Mouse (Mus musculus): ENCODE measurements around the gene Gramd4.

GRCm38 (mm10) chr15:86117115-86118100 is 59.9 kb downstream of the Gramd4 start:
- TF ChIP-seq CTCF (IDR thresholded peaks at IDR 0.05; ENCODE audit: control insufficient read depth, insufficient read depth, insufficient read length), result no peak
- TF ChIP-seq FOSL1 (IDR thresholded peaks at IDR 0.05; ENCODE audit: insufficient read depth, low read length, poor library complexity, severe bottlenecking), result no peak
- TF ChIP-seq MAX (IDR thresholded peaks at IDR 0.05), result no peak
- TF ChIP-seq CEBPB (IDR thresholded peaks at IDR 0.05; ENCODE audit: low read depth), result no peak
- no peak for TF ChIP-seq USF1 (IDR thresholded peaks at IDR 0.05; ENCODE audit: low read depth)
